Mouse (Mus musculus) heart, embryonic 16.5 days (tissue): Measurements from ENCODE around the gene C2cd2. TPM values are rescaled to one million over a fixed set of nuclear protein-coding genes. Genes with fewer than 3 reads are reported as not detected.
"Not testable (repeated sequence)": the region's sequence is repeated elsewhere in the genome, so short reads cannot be mapped to it uniquely, and the experiment has no call there.

Experiments used
- ATAC-seq: fragments of 200-750 bp; cut with Nextera tagmentation; replicated peaks from 2 replicates; pipeline ENCODE4 v1.8.0; 2017; ENCODE audit warnings: moderate number of reproducible peaks; ENCODE audit not compliant: insufficient read depth, low FRiP score; ENCODE audit errors: extremely low read depth
- H3K27ac ChIP-seq: fragments of 300-500 bp; sonication (generic); 2 replicates; pipeline ENCODE4 v1.5.1; 2014; ENCODE audit warnings: mild to moderate bottlenecking, low read length, control low read depth, moderate library complexity
- H3K27me3 ChIP-seq: fragments of 300-500 bp; sonication (generic); 2 replicates; pipeline ENCODE4 v1.6.1; 2014; ENCODE audit warnings: low read length, mixed read lengths; ENCODE audit not compliant: control insufficient read depth, insufficient read depth
- H3K36me3 ChIP-seq: fragments of 300-500 bp; sonication (generic); 2 replicates; pipeline ENCODE4 v1.6.1; 2014; ENCODE audit not compliant: control insufficient read depth, insufficient read depth
- H3K4me1 ChIP-seq: fragments of 300-500 bp; sonication (generic); 2 replicates; pipeline ENCODE4 v1.6.1; 2014; ENCODE audit warnings: low read length, mixed read lengths; ENCODE audit not compliant: control insufficient read depth, insufficient read depth
- H3K4me2 ChIP-seq: fragments of 300-500 bp; sonication (generic); 2 replicates; pipeline ENCODE4 v1.6.1; 2014; ENCODE audit warnings: low read depth, mild to moderate bottlenecking, control low read depth, low read length
- H3K4me3 ChIP-seq: fragments of 300-500 bp; sonication (generic); 2 replicates; pipeline ENCODE4 v1.5.1; 2014; ENCODE audit warnings: mild to moderate bottlenecking, control low read depth, low read length
- H3K9ac ChIP-seq: fragments of 300-500 bp; sonication (generic); 2 replicates; pipeline ENCODE4 v1.6.1; 2014; ENCODE audit warnings: low read length, control low read depth
- H3K9me3 ChIP-seq: fragments of 300-500 bp; sonication (generic); replicated peaks from 2 replicates; pipeline ENCODE4 v1.6.1; 2016; ENCODE audit warnings: low read length; ENCODE audit not compliant: control insufficient read depth
- WGBS: fragments of 180-500 bp; shearing (Covaris S2); extraction: QIAGEN DNeasy Blood & Tissue Kit; methylation state at CpG from one replicate; pipeline ENCODE4 v1.1.7; 2014; 5-methylcytosine and 5-hydroxymethylcytosine counted together
- polyA plus RNA-seq: library from polyadenylated mRNA; unstranded; fragments of >200 nt; fragmentation: Nextera tagmentation; extraction: Ambion mirVana; gene quantifications from 2 replicates; pipeline ENCODE4 v1.2.1, GENCODE M21; 2015

C2cd2 gene
- polyA plus RNA-seq, 1 experiment from 2014 or later, result 11.7 TPM

DNA sequence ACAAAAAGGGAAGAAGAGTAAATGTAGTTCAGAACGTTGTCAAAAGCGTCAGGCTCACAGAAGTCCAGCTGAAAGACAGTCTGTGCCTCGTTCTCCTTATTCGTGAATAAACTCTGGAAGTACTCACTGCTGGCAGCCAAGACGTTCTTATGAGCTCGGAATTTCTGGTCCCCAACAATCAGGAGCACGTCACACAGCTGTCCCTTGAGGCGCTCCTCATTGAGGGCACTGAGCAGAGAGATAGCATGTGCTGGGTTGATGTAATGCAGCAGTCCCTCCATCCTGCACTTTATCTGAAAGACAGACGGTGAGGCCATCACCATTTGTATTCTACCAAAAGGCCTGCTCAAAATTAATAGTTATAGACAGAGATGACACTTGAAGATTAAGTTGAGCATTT, 9.6 kb downstream of the C2cd2 start:
- no peak overlapping the region for H3K4me3 ChIP-seq
- peaks cover 13% of the 10 kb centered on the region for H3K27me3 ChIP-seq
- no peak overlapping the region for H3K4me2 ChIP-seq
- H3K27ac ChIP-seq, result no peak overlapping the region
- 59% methylated on average over 9 of the region's 9 CpGs for WGBS
- H3K4me1 ChIP-seq, result peaks cover 16% of the 10 kb centered on the region
- H3K36me3 ChIP-seq, result peaks cover 36% of the 10 kb centered on the region
- H3K9me3 ChIP-seq, result no peaks in the 10 kb centered on the region
- ATAC-seq, result no peak
- H3K9ac ChIP-seq, result no peak overlapping the region

- no peak overlapping the region for H3K27ac ChIP-seq
- peaks cover 36% of the 10 kb centered on the region for H3K36me3 ChIP-seq
- H3K4me1 ChIP-seq, result peaks cover 16% of the 10 kb centered on the region
- ATAC-seq, result no peak
- H3K27me3 ChIP-seq, result peaks cover 13% of the 10 kb centered on the region
- H3K4me3 ChIP-seq, result no peak overlapping the region
- no peak overlapping the region for H3K4me2 ChIP-seq
- H3K9me3 ChIP-seq, result no peaks in the 10 kb centered on the region
- WGBS, result 89% methylated on average over 4 of the region's 4 CpGs
- H3K9ac ChIP-seq, result no peak overlapping the region
These were observed 10.0 kb downstream of the C2cd2 start for GRCm38 (mm10) chr16:97952371-97952770.

DNA sequence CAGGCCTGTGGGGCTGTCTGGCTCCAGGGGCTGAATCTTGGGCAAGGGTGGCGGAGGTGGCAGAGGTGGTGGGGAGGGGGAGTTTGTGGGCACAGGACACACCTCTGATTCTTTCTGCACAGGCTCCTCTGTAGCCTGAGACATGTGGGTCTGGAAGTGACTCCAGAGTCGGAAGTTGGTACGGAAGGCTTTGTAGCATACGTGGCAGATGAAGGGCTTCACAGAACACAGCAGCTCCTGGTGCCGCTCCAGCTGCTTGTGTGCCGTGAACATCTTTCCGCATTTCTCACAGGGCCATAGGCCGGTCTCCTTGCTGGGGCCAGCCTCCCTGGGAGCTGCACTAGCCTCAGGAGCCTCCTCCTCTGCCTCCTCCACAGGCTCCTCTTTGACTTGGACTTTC, 12.3 kb downstream of the C2cd2 start:
- ATAC-seq, result no peak
- Histone ChIP-seq H3K9ac (no peak overlapping the region), H3K4me1 (peaks cover 3% of the 10 kb centered on the region), H3K36me3 (peaks cover 30% of the 10 kb centered on the region), H3K4me2 (no peak overlapping the region), H3K9me3 (no peaks in the 10 kb centered on the region), H3K27me3 (peaks cover 4% of the 10 kb centered on the region), H3K4me3 (no peak overlapping the region), H3K27ac (no peak overlapping the region)
- 97% methylated on average over 8 of the region's 8 CpGs for WGBS

- no peaks in the 10 kb centered on the region for H3K9me3 ChIP-seq
- H3K27ac ChIP-seq, result no peak overlapping the region
- ATAC-seq, result no peak; the same call in 1 of the 2 replicates
- H3K9ac ChIP-seq, result no peak overlapping the region
- no peak overlapping the region for H3K4me3 ChIP-seq
- 33% methylated on average over 4 of the region's 4 CpGs for WGBS
- H3K36me3 ChIP-seq, result peaks cover 30% of the 10 kb centered on the region
- H3K4me2 ChIP-seq, result no peak overlapping the region
- H3K4me1 ChIP-seq, result peaks cover 3% of the 10 kb centered on the region
- H3K27me3 ChIP-seq, result peaks cover 3% of the 10 kb centered on the region; the same call in 1 of the 2 replicates
These were observed 13.6 kb downstream of the C2cd2 start for GRCm38 (mm10) chr16:97948836-97949235.

GRCm38 (mm10) chr16:97946993-97947392, 15.4 kb downstream of the C2cd2 start:
- not testable (repeated sequence) for H3K9ac ChIP-seq, H3K27ac ChIP-seq, H3K27me3 ChIP-seq, H3K4me2 ChIP-seq, H3K4me1 ChIP-seq, H3K9me3 ChIP-seq, ATAC-seq, H3K4me3 ChIP-seq
- H3K36me3 ChIP-seq, result peaks cover 23% of the 10 kb centered on the region
- 73% methylated on average over 2 of the region's 2 CpGs for WGBS

- Histone ChIP-seq H3K4me1 (no peaks in the 10 kb centered on the region), H3K36me3 (no peaks in the 10 kb centered on the region), H3K4me3 (no peak overlapping the region), H3K27ac (no peak overlapping the region), H3K9me3 (no peaks in the 10 kb centered on the region), H3K27me3 (no peaks in the 10 kb centered on the region), H3K4me2 (no peak overlapping the region), H3K9ac (no peak overlapping the region)
- ATAC-seq, result no peak
These were observed 20.6 kb downstream of the C2cd2 start for GRCm38 (mm10) chr16:97941844-97942243.

GRCm38 (mm10) chr16:97940471-97940973, 21.9 kb downstream of the C2cd2 start:
- ATAC-seq, result no peak
- Histone ChIP-seq H3K9me3 (no peaks in the 10 kb centered on the region), H3K36me3 (no peaks in the 10 kb centered on the region), H3K4me3 (no peak overlapping the region), H3K4me1 (no peaks in the 10 kb centered on the region), H3K27me3 (no peaks in the 10 kb centered on the region), H3K4me2 (no peak overlapping the region), H3K27ac (no peak overlapping the region), H3K9ac (no peak overlapping the region)
- 82% methylated on average over 3 of the region's 3 CpGs for WGBS

- WGBS, result 87% methylated on average over 3 of the region's 3 CpGs
- Histone ChIP-seq H3K27ac (no peak overlapping the region), H3K27me3 (no peaks in the 10 kb centered on the region), H3K4me1 (no peaks in the 10 kb centered on the region), H3K36me3 (no peaks in the 10 kb centered on the region), H3K4me2 (no peak overlapping the region), H3K9me3 (no peaks in the 10 kb centered on the region), H3K9ac (no peak overlapping the region), H3K4me3 (no peak overlapping the region)
- no peak for ATAC-seq
These were observed 26.6 kb downstream of the C2cd2 start for GRCm38 (mm10) chr16:97935815-97936214.

DNA sequence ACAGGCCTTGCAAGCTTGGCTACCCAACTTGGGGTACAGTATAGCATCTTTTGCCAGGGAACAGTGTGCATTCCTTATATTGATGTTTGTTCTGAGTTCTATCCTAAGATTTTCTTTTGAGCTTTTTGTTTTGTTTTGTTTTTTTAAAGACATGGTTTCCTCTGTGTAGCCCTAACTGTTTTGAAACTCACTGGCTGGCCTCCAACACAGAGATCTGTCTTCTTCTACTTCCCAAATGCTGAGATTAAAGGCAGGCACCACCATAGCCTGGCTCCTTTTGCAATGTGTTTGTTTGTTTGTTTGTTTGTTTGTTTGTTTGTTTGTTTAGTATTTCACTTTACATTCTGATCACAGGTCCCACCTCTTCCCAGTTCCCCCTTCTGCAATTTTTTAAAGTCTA, 32.2 kb downstream of the C2cd2 start:
- no peaks in the 10 kb centered on the region for H3K4me1 ChIP-seq
- H3K4me3 ChIP-seq, result no peak overlapping the region
- no peaks in the 10 kb centered on the region for H3K36me3 ChIP-seq
- H3K4me2 ChIP-seq, result no peak overlapping the region
- H3K9me3 ChIP-seq, result no peaks in the 10 kb centered on the region
- H3K27ac ChIP-seq, result no peak overlapping the region
- H3K27me3 ChIP-seq, result no peaks in the 10 kb centered on the region
- no peak overlapping the region for H3K9ac ChIP-seq
- no peak for ATAC-seq

- H3K4me2 ChIP-seq, result no peak overlapping the region
- no peaks in the 10 kb centered on the region for H3K36me3 ChIP-seq
- 48% methylated on average over 1 of the region's 1 CpGs for WGBS
- H3K9me3 ChIP-seq, result no peaks in the 10 kb centered on the region
- no peaks in the 10 kb centered on the region for H3K27me3 ChIP-seq
- H3K4me1 ChIP-seq, result no peaks in the 10 kb centered on the region
- no peak for ATAC-seq
- H3K4me3 ChIP-seq, result no peak overlapping the region
- no peak overlapping the region for H3K9ac ChIP-seq
- H3K27ac ChIP-seq, result no peak overlapping the region
These were observed 32.9 kb downstream of the C2cd2 start for GRCm38 (mm10) chr16:97929520-97929919.
